Mouse (Mus musculus): Measurements from ENCODE around the gene B4galnt4. TPM values are rescaled to one million over a fixed set of nuclear protein-coding genes. Genes with fewer than 3 reads are reported as not detected.

The B4galnt4 gene
- polyA plus RNA-seq, 1 experiment from 2014 or later: 33.0 TPM

DNA sequence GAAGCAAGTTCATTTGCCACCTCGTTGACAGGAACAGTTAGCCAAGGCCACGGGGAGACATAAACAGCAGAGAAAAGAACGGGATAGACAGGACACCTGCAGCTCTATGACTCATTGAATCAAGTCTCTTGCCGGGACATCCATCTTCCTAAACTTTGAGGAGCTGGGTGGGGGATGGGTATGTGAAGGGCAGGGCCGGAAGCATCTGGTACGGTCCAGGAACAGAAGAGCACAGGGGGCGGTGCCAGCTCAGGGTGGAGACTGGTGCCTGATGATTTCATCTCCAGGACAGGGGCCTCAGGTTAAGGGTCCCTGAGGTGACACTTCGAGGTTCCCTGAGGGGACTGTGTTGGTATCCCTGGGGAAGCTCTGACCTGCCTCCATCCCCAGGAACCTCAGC lies 27.0 kb downstream of the B4galnt4 start:
- no peak overlapping the region for H3K4me2 ChIP-seq
- H3K4me1 ChIP-seq: peaks cover 9% of the 10 kb centered on the region; the same call in 1 of the 2 replicates
- no peak overlapping the region for H3K9ac ChIP-seq
- H3K27me3 ChIP-seq: peaks cover 55% of the 10 kb centered on the region
- WGBS: 51% methylated on average over 8 of the region's 8 CpGs
- no peak overlapping the region for H3K4me3 ChIP-seq
- no peak overlapping the region for H3K27ac ChIP-seq
- H3K36me3 ChIP-seq (ENCODE audit: poor library complexity, severe bottlenecking): no peaks in the 10 kb centered on the region
- no peaks in the 10 kb centered on the region for H3K9me3 ChIP-seq (replicated peaks)
- no peak for ATAC-seq

DNA sequence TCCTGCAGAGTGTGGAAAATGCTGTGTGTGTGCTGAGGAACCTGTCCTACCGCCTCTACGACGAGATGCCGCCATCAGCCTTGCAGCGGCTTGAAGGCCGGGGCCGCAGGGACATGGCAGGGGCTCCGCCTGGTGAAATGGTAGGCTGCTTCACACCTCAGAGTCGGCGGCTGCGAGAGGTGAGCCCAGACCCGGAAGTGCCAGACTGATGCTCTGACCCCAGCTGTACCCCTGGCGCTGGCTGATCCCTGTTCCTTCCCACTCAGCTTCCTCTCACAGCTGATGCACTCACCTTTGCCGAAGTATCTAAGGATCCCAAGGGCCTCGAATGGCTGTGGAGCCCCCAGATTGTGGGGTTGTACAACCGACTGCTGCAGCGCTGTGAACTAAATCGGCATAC lies 27.6 kb downstream of the B4galnt4 start:
- Histone ChIP-seq H3K9me3 (replicated peaks) (no peaks in the 10 kb centered on the region), H3K4me2 (0 out of 2 replicates have a peak overlapping the region, but pooled peaks have one; percentile 3), H3K27me3 (peaks cover 58% of the 10 kb centered on the region), H3K4me3 (no peak overlapping the region), H3K36me3 (ENCODE audit: poor library complexity, severe bottlenecking) (no peaks in the 10 kb centered on the region), H3K9ac (no peak overlapping the region), H3K27ac (no peak overlapping the region), H3K4me1 (peaks cover 9% of the 10 kb centered on the region; the same call in 1 of the 2 replicates)
- WGBS: 26% methylated on average over 18 of the region's 18 CpGs
- ATAC-seq: no peak

DNA sequence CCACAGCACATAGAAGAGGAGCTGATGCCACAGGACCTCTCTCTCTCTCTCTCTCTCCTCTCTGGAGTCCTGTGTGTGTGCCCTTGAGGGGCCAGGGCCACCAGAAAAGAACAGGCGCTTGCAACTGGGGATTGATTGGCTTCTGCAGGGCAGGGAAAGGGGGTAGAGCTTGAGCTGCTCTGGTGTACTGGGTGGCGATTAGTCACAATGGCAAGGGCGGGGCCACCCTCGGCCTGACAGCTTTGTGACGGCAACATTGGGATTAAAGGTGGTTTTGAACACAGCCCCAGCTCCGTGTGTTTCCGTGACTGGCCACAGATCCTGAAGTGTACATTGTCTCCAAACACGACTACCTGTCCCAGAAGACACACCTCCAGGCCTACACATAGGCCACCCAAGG lies 29.3 kb downstream of the B4galnt4 start:
- Histone ChIP-seq H3K9me3 (replicated peaks) (no peaks in the 10 kb centered on the region), H3K4me1 (peaks cover 9% of the 10 kb centered on the region; the same call in 1 of the 2 replicates), H3K36me3 (ENCODE audit: poor library complexity, severe bottlenecking) (no peaks in the 10 kb centered on the region), H3K27ac (no peak overlapping the region), H3K4me3 (no peak overlapping the region), H3K4me2 (no peak overlapping the region), H3K9ac (no peak overlapping the region), H3K27me3 (peaks cover 58% of the 10 kb centered on the region)
- ATAC-seq: no peak
- 44% methylated on average over 8 of the region's 8 CpGs for WGBS

DNA sequence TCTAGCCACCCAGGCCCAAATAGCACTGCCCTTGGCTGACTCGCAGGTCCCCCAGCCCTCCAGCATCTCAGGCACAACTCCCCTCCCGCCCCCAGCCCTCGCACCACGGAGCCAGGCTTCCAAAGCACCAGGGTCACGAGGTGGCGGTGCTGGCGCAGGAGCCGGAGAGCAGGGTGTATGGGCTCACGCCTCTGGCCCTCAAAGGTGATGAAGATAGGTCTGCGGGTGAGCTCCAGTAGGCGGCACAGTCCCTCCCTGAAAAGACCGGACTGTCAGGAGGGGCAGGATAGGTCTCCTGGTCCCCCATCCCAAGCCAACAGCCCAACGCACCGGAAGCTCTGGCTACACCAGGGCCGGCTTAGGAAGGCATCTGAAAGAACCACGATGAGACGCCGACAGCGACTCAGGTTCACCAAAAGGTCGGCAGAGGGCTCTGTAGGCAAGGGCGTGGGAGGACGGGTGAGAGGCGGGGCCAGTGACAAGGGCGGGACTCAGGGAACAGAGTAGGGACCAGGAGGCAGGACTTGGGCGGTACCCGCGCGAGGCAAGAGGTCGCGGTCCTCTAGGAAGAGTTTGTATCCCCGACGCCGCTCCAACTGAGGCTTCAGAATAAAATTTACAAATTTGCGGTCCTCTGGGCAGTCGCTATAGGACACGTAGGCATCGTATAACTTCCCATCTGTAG lies 31.3 kb downstream of the B4galnt4 start:
- Histone ChIP-seq H3K27me3 (peaks cover 58% of the 10 kb centered on the region), H3K4me1 (peaks cover 9% of the 10 kb centered on the region; the same call in 1 of the 2 replicates), H3K4me3 (peak overlapping the region; percentile 17), H3K9me3 (replicated peaks) (no peaks in the 10 kb centered on the region), H3K4me2 (peak overlapping the region; percentile 52), H3K9ac (no peak overlapping the region), H3K27ac (no peak overlapping the region), H3K36me3 (ENCODE audit: poor library complexity, severe bottlenecking) (no peaks in the 10 kb centered on the region)
- peak; percentile 77; the same call in 1 of the 2 replicates for ATAC-seq
- 6% methylated on average over 37 of the region's 37 CpGs for WGBS

DNA sequence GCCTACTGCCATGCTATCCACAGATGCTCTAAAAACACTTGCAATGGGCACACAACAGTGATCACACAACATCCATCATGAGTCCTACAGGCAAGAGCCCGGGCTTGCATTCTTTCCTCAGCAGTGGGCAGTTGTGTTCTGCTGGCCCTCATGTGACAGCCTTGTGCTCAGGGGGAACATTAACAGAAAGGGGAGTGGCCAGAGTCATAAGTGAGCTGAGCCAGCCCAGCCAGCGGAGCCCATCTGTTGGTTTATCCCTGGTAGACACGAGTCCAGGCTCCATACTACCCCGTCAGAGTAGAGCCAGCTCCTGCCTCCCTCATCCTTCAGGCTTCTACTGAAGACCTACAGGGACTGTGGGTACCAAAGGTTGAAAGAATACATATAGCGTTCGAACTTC lies 33.0 kb downstream of the B4galnt4 start:
- no peak overlapping the region for H3K4me3 ChIP-seq
- peaks cover 9% of the 10 kb centered on the region; the same call in 1 of the 2 replicates for H3K4me1 ChIP-seq
- no peak overlapping the region for H3K4me2 ChIP-seq
- peaks cover 54% of the 10 kb centered on the region for H3K27me3 ChIP-seq
- no peak overlapping the region for H3K27ac ChIP-seq
- no peaks in the 10 kb centered on the region for H3K9me3 ChIP-seq (replicated peaks)
- H3K9ac ChIP-seq: no peak overlapping the region
- no peak for ATAC-seq
- 93% methylated on average over 6 of the region's 6 CpGs for WGBS
- no peaks in the 10 kb centered on the region for H3K36me3 ChIP-seq (ENCODE audit: poor library complexity, severe bottlenecking)

DNA sequence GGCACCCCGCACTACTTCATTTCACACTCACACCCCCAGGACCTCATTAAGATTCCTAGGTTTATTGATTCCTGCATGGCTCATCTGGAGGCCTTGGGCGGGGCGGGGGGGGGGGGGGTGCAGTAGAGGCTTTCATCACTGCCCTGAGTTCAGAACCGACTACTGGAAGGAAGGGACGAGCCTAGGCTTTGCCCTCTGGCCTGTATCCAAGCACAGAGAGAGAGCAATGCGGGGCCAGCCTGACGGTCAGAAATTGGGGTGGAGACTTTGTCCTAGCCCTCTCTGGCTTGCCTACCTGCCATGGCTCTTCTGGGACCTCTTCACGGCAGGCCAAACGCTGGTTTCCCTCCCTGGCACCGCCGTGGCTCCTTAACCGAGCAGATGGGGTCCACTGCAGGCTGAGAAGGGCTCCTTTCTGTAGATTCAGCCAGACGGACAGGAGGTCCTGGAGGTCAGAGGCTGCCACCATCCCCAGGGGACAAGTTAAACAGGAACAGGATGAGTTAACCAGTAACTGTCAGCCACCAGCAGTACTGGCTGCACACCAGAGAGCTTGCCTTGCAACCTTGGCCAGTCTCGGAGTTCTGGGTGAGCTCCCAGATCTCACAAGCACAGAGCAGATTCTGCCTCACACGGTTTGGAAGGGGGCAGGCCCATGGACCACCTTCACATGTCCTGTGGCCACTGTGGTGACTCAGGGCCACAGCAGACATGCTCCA lies 33.7 kb downstream of the B4galnt4 start:
- H3K4me1 ChIP-seq: peaks cover 12% of the 10 kb centered on the region; the same call in 1 of the 2 replicates
- H3K9me3 ChIP-seq (replicated peaks): no peaks in the 10 kb centered on the region
- no peak overlapping the region for H3K4me3 ChIP-seq
- ATAC-seq: no peak
- H3K36me3 ChIP-seq (ENCODE audit: poor library complexity, severe bottlenecking): no peaks in the 10 kb centered on the region
- peaks cover 54% of the 10 kb centered on the region for H3K27me3 ChIP-seq
- no peak overlapping the region for H3K4me2 ChIP-seq
- no peak overlapping the region for H3K9ac ChIP-seq
- no peak overlapping the region for H3K27ac ChIP-seq
- 78% methylated on average over 15 of the region's 15 CpGs for WGBS

DNA sequence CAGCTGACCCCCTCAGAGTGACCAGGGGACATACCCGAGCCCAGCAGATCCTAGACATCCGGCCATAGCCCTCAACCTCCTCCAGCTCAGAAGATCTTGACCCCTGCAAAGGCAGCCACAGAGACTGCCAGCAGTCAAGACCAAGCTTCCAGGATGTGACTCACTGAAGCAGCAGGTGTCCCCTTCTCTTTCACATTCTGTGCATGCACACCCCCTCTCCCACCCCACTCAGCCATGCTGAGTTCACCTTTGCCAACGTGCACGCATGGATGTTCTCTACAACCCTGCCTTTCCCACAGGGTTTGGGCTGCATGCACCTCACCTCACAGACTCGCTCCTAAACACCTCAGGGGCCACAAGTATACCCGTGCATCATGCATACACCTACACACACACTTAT lies 35.1 kb downstream of the B4galnt4 start:
- Histone ChIP-seq H3K27ac (no peak overlapping the region), H3K4me1 (peaks cover 21% of the 10 kb centered on the region), H3K36me3 (ENCODE audit: poor library complexity, severe bottlenecking) (no peaks in the 10 kb centered on the region), H3K27me3 (peaks cover 55% of the 10 kb centered on the region), H3K4me2 (no peak overlapping the region), H3K9ac (no peak overlapping the region), H3K9me3 (replicated peaks) (no peaks in the 10 kb centered on the region), H3K4me3 (no peak overlapping the region)
- ATAC-seq: no peak
- WGBS: 81% methylated on average over 6 of the region's 6 CpGs

DNA sequence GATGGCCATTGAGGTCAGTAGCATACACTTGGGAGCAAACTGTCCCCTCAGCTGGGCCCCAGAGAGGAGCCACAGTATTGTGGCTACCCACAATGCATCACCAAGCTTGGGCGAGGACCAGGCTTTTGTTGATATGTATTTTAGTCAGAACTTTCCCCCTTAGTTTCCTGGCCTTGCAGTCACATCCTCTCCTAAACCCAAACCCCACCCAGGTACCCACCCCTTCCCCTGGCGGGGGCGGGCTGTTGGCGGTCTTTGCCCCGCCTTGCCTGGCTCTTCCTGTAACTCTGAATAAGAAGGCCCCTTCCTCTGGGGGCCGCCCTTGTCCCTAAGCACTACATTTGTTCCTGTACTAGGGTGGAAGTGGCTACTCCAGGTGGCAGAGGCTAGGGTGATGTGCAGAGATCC lies 35.7 kb downstream of the B4galnt4 start:
- Histone ChIP-seq H3K9me3 (replicated peaks) (no peaks in the 10 kb centered on the region; the same call in 1 of the 2 replicates), H3K27me3 (peaks cover 55% of the 10 kb centered on the region), H3K9ac (no peak overlapping the region), H3K4me3 (no peak overlapping the region), H3K36me3 (ENCODE audit: poor library complexity, severe bottlenecking) (no peaks in the 10 kb centered on the region), H3K4me1 (peaks cover 21% of the 10 kb centered on the region), H3K4me2 (no peak overlapping the region), H3K27ac (no peak overlapping the region)
- 27% methylated on average over 6 of the region's 6 CpGs for WGBS
- no peak for ATAC-seq

DNA sequence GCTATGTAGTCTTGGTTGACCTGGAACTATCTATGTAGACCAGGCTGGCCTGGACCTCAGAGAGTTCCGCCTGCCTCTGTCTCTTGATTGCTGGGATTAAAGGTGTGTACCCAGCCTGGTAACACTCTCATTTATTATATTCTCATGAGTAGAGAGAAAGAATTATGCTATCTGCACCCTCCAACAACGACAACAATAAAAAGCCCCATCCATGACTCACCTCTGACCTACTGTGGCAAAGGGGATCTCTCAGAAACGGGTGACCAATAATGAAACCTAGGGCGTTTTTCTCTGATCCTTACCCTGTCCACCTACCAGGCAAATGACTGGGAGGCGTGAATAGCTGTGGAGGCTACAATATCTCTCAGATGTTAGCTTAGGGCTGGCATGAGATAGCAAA lies 36.3 kb downstream of the B4galnt4 start:
- WGBS: 85% methylated on average over 5 of the region's 5 CpGs
- no peaks in the 10 kb centered on the region; the same call in 1 of the 2 replicates for H3K9me3 ChIP-seq (replicated peaks)
- no peak overlapping the region for H3K4me2 ChIP-seq
- no peaks in the 10 kb centered on the region for H3K36me3 ChIP-seq (ENCODE audit: poor library complexity, severe bottlenecking)
- H3K4me3 ChIP-seq: no peak overlapping the region
- ATAC-seq: no peak
- peaks cover 19% of the 10 kb centered on the region for H3K4me1 ChIP-seq
- H3K27ac ChIP-seq: no peak overlapping the region
- peaks cover 55% of the 10 kb centered on the region for H3K27me3 ChIP-seq
- no peak overlapping the region for H3K9ac ChIP-seq

DNA sequence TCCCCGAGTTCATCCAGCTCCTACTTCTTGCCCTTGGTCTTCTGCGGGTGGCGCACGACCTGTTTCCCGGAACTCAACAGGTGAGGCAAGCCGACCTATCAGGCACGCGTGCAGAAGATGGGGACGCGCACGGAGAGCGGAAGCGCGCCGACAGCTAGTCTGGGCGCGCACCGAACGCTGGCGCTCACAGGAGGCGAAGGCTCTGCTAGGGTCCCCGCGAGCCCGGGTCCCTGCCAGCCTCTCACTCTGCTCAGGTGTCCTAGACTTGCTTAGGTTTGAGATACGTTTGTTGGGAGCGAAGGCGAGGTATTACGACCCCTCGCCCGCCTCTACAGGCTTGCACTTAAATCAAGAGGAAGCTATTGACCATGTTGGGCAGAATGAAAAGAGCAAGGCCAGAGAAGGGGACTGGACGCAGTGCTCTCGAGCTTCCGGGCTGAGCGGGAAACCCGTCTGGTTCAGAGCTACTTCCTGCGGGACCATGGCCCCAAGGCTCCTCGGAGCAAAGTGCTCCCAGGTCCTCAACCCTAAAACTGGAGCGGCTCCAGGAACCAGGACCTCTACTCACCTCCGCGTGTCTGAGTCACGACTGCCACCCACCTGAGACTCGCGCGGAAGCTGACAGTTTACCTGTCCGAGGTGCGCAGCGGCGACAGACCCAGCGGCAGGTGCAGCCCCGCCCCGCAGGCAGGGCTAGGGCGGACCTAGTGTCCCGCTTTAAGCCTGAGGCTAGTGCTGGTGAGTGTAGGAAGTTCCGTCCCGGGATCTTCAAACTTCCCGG lies 39.2 kb downstream of the B4galnt4 start, which contains the start of gene Sigirr:
Sigirr (minus strand) TSS at position 662 of the 781 bp plus-strand sequence.
- Histone ChIP-seq H3K9me3 (replicated peaks) (no peaks in the 10 kb centered on the region; the same call in 1 of the 2 replicates), H3K36me3 (ENCODE audit: poor library complexity, severe bottlenecking) (no peaks in the 10 kb centered on the region), H3K4me3 (peak within 1 kb of the TSS; percentile 38), H3K27ac (no peak within 1 kb of the TSS), H3K9ac (peak within 1 kb of the TSS; percentile 50; the same call in 1 of the 2 replicates), H3K27me3 (peaks cover 58% of the 10 kb centered on the region), H3K4me2 (peak within 1 kb of the TSS; percentile 64), H3K4me1 (peaks cover 12% of the 10 kb centered on the region; the same call in 1 of the 2 replicates)
- under 1% methylated on average over 56 of the region's 56 CpGs for WGBS
- ATAC-seq: no peak

DNA sequence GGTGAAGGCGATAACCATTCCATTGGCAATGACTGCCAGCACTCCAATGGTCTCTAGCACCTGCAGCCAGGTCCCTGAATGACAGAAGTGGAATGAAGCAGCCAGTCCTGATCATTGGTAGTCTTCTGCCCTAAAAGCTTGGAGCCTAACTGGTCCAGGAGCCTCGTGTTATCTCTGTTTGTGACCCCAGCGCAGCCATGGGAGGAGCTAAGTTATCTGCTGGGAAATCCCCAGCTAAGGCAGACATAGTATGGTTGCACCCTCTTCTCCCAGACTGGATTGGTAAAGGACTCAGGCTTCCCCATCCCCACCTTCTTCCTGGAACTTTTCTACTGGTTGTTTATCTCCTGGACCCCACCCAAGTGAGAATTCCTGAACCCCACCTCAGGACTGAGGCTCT lies 42.3 kb downstream of the B4galnt4 start:
- Histone ChIP-seq H3K36me3 (ENCODE audit: poor library complexity, severe bottlenecking) (no peaks in the 10 kb centered on the region), H3K27me3 (peaks cover 53% of the 10 kb centered on the region), H3K4me2 (no peak overlapping the region), H3K4me3 (no peak overlapping the region), H3K27ac (no peak overlapping the region), H3K9ac (no peak overlapping the region), H3K9me3 (replicated peaks) (no peaks in the 10 kb centered on the region; the same call in 1 of the 2 replicates), H3K4me1 (peaks cover 12% of the 10 kb centered on the region; the same call in 1 of the 2 replicates)
- WGBS: 69% methylated on average over 3 of the region's 3 CpGs
- no peak for ATAC-seq

Data from forebrain, embryonic 13.5 days (tissue).